Mouse (Mus musculus) liver, embryonic 14.5 days (tissue): ENCODE results near the gene Rps6kc1. TPM values are rescaled to one million over a fixed set of nuclear protein-coding genes. Genes with fewer than 3 reads are reported as not detected.

ENCODE experiments used
- ATAC-seq: fragments of 200-750 bp; cut with Nextera tagmentation; 2 replicates; pipeline ENCODE4 v1.8.0; 2017; ENCODE audit warnings: moderate number of reproducible peaks, mild to moderate bottlenecking, moderate library complexity; ENCODE audit not compliant: insufficient read depth
- DNase-seq, 3 experiments: peaks; one replicate each; pipeline ENCODE4 v3.0.0-alpha.2; 2012 to 2013; ENCODE audit warnings: low read depth in 3 of 3, low spot score in 3 of 3
- H3K27ac ChIP-seq: fragments of 300-500 bp; sonication (generic); 2 replicates; pipeline ENCODE4 v1.5.1; 2014; ENCODE audit warnings: moderate library complexity, mild to moderate bottlenecking, control low read depth, inconsistent platforms
- H3K27me3 ChIP-seq: fragments of 300-500 bp; sonication (generic); 2 replicates; pipeline ENCODE4 v1.6.1; 2014; ENCODE audit warnings: mild to moderate bottlenecking, low read length, moderate library complexity; ENCODE audit not compliant: control insufficient read depth, insufficient read depth
- H3K36me3 ChIP-seq: fragments of 300-500 bp; sonication (generic); replicated peaks from 2 replicates; pipeline ENCODE4 v1.6.1; 2014; ENCODE audit warnings: low read depth; ENCODE audit not compliant: control insufficient read depth, insufficient read depth
- H3K4me1 ChIP-seq, 2 experiments: fragments of 200-500 bp in 1 of 2; fragments of 300-500 bp in 1 of 2; sonication (generic) in 1 of 2; replicated peaks; 2 replicates each; pipeline ENCODE4 v1.6.1; 2012 to 2014; ENCODE audit warnings: antibody characterized with exemption in 1 of 2, inconsistent platforms in 1 of 2, low read length in 1 of 2; ENCODE audit not compliant: control insufficient read depth in 2 of 2, insufficient read depth in 2 of 2
- H3K4me2 ChIP-seq: fragments of 300-500 bp; sonication (generic); 2 replicates; pipeline ENCODE4 v1.6.1; 2014; ENCODE audit warnings: low read depth, mild to moderate bottlenecking, control low read depth, moderate library complexity
- H3K4me3 ChIP-seq, 2 experiments: fragments of 200-500 bp in 1 of 2; fragments of 300-500 bp in 1 of 2; sonication (generic) in 1 of 2; 2 replicates each; pipeline ENCODE4 v1.5.1; 2012 to 2014; ENCODE audit warnings: low read depth in 2 of 2, low read length in 2 of 2, mild to moderate bottlenecking in 2 of 2, control low read depth in 1 of 2, inconsistent platforms in 1 of 2, moderate library complexity in 1 of 2; ENCODE audit not compliant: insufficient read depth in 1 of 2
- H3K9ac ChIP-seq: fragments of 300-500 bp; sonication (generic); replicated peaks from 2 replicates; pipeline ENCODE4 v1.6.1; 2014; ENCODE audit warnings: mild to moderate bottlenecking, control low read depth, moderate library complexity
- H3K9me3 ChIP-seq: fragments of 300-500 bp; sonication (generic); 2 replicates; pipeline ENCODE4 v1.6.1; 2016; ENCODE audit warnings: low read length, mixed read lengths; ENCODE audit not compliant: control insufficient read depth
- CTCF ChIP-seq: IDR thresholded peaks from 2 replicates; pipeline ENCODE4 v1.5.1; 2016; ENCODE audit warnings: antibody characterized with exemption, low read depth, control low read depth
- EP300 ChIP-seq: IDR thresholded peaks from 2 replicates; pipeline ENCODE4 v1.6.1; 2016; ENCODE audit warnings: antibody characterized with exemption, low read depth
- WGBS: fragments of 180-500 bp; shearing (Covaris S2); extraction: QIAGEN DNeasy Blood & Tissue Kit; methylation state at CpG from one replicate; pipeline ENCODE4 v1.1.7; 2014; ENCODE audit not compliant: insufficient replicate concordance; 5-methylcytosine and 5-hydroxymethylcytosine counted together
- polyA plus RNA-seq, 2 experiments: library from polyadenylated mRNA; depleted of rRNA in 1 of 2; stranded (reverse) in 1 of 2; unstranded in 1 of 2; fragments of >200 nt; fragmentation: Nextera tagmentation in 1 of 2; extraction: Ambion mirVana in 1 of 2; gene quantifications; 2 replicates each; pipeline versions ENCODE4 v1.2.1 to v1.2.3; 2012 to 2014

Gene Rps6kc1
- polyA plus RNA-seq, 2 experiments: 1.9 to 3.5 TPM

GRCm38 (mm10) chr1:190919725-190920469 lies 8.3 kb upstream of the Rps6kc1 start:
- Histone ChIP-seq H3K4me3 (no peak overlapping the region), H3K27ac (no peak overlapping the region), H3K4me1 (0 out of 4 replicates have a peak, but pooled peaks cover 0 to 2% of the 10 kb centered on the region in 2 experiments), H3K36me3 (no peaks in the 10 kb centered on the region), H3K4me2 (no peak overlapping the region), H3K27me3 (no peaks in the 10 kb centered on the region), H3K9me3 (no peaks in the 10 kb centered on the region), H3K9ac (no peak overlapping the region)
- 53% methylated on average over 8 of the region's 8 CpGs for WGBS
- no peak for ATAC-seq
- DNase-seq: no peak
- TF ChIP-seq EP300 (no peak), CTCF (no peak)

GRCm38 (mm10) chr1:190918938-190919337 lies 7.4 kb upstream of the Rps6kc1 start:
- H3K27me3 ChIP-seq: no peaks in the 10 kb centered on the region
- ATAC-seq (no peak), DNase-seq (no peak)
- no peak overlapping the region for H3K27ac ChIP-seq
- 0 out of 4 replicates have a peak, but pooled peaks cover 0 to 2% of the 10 kb centered on the region in 2 experiments for H3K4me1 ChIP-seq
- H3K4me3 ChIP-seq: no peak overlapping the region
- H3K36me3 ChIP-seq: no peaks in the 10 kb centered on the region
- 53% methylated on average over 7 of the region's 7 CpGs for WGBS
- no peak overlapping the region for H3K9ac ChIP-seq
- TF ChIP-seq CTCF: no peak
- no peak overlapping the region for H3K4me2 ChIP-seq
- H3K9me3 ChIP-seq: no peaks in the 10 kb centered on the region

- Histone ChIP-seq H3K27ac (no peak overlapping the region), H3K4me1 (peaks cover 0 to 11% of the 10 kb centered on the region in 2 experiments; a peak in 2 of 4 replicates), H3K4me2 (peak overlapping the region; percentile 72; the same call in 1 of the 2 replicates), H3K9ac (no peak overlapping the region), H3K9me3 (no peaks in the 10 kb centered on the region), H3K4me3 (no peak overlapping the region), H3K27me3 (no peaks in the 10 kb centered on the region), H3K36me3 (no peaks in the 10 kb centered on the region)
- no peak for ATAC-seq
- no peak for TF ChIP-seq CTCF
- no peak for TF ChIP-seq EP300
- no peak for DNase-seq
- 34% methylated on average over 1 of the region's 1 CpGs for WGBS
These were observed 1.1 kb upstream of the Rps6kc1 start for GRCm38 (mm10) chr1:190912623-190913022.

GRCm38 (mm10) chr1:190910836-190911235 lies 734 bp downstream of the Rps6kc1 start:
- no peak for ATAC-seq
- H3K27me3 ChIP-seq: no peaks in the 10 kb centered on the region
- no peaks in the 10 kb centered on the region for H3K9me3 ChIP-seq
- DNase-seq: no peak
- no peaks in the 10 kb centered on the region for H3K36me3 ChIP-seq
- no peak for TF ChIP-seq EP300
- no peak for TF ChIP-seq CTCF
- H3K9ac ChIP-seq: peak overlapping the region; percentile 32; the same call in 1 of the 2 replicates
- H3K4me2 ChIP-seq: peak overlapping the region; percentile 72
- peaks cover 0 to 11% of the 10 kb centered on the region in 2 experiments; a peak in 2 of 4 replicates for H3K4me1 ChIP-seq
- WGBS: 70% methylated on average over 6 of the region's 6 CpGs
- peak overlapping the region; percentile 65 to 76 for H3K4me3 ChIP-seq
- H3K27ac ChIP-seq: no peak overlapping the region

DNA sequence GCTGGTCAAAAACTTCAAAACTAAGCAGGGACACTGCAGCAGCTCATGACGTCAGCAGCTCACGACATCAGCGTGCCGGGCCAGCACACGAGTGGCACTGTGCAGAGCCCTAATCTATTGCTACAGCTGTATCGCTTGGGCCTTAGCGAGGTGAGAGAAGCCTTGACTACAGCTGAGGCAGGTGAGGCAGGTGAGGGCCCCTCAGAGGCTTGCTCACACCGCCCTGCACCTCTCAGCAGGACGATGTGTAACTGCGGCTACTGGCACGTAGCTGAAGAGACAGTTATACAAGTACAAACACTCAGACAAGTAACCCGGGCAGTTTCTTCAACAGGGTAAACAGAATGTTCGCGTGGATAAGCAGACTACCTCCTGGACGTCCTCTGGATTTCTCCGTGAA lies 6.9 kb downstream of the Rps6kc1 start:
- Histone ChIP-seq H3K4me2 (no peak overlapping the region), H3K9ac (no peak overlapping the region), H3K27me3 (no peaks in the 10 kb centered on the region), H3K9me3 (no peaks in the 10 kb centered on the region), H3K27ac (no peak overlapping the region), H3K4me1 (no peaks in the 10 kb centered on the region), H3K4me3 (no peak overlapping the region), H3K36me3 (no peaks in the 10 kb centered on the region)
- no peak for DNase-seq
- ATAC-seq: no peak
- TF ChIP-seq EP300: no peak
- no peak for TF ChIP-seq CTCF
- 81% methylated on average over 16 of the region's 16 CpGs for WGBS
